Mouse (Mus musculus) right cerebral cortex, postnatal 14 days (tissue): ENCODE results near the gene Wnk4.
A peak's percentile ranks its signal among the peaks of the same experiment; 100 is the strongest.

Experiments
- DNase-seq: peaks from one replicate; pipeline ENCODE4 v3.0.0; 2022

Gene Wnk4

DNA sequence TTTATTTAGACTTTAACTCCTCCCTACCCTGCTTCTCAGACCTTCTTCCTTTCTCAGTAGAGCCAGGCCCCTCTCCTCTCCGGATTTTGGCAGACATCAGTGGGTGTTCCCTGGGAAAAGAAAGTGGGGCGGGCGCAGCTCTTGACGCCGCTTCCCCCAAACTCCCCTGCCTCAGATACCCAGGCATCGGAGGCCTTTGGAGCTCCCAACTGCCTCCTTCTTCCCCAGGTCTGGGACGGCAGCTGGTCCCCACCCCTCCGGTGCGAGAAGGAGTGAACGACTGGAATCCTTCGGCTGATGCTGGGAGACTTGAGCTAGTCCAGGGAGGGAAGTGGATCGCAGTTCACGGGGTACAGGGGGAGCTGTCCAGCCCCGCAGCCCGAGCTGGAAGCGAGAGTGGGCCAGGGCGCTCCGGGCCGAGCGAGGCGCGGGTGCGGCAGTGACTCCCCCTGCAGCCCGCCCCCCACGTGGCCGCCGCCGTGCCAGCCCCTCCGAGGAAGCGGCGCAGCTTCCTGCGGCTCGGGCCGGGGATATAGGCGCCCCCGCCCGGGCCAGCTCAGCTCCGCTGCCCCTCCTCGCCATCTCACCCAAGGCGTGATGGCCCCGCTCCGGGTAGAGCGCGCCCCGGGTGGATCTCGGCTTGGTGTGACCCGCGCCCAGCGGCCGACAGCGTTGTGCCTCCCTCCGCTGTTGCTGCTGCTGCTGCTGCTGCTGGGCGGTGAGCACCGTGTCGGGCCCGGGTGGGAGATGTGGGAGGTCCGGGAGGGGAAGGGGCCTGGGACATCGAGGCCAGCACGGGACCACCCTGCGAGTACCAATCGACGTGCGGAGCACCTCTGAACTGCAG lies 14.3 kb upstream of the Wnk4 start, which contains the start of gene Ramp2:
Ramp2 (plus strand) TSS at position 174 of the 847 bp plus-strand sequence.
- peak; percentile 26 for DNase-seq

DNA sequence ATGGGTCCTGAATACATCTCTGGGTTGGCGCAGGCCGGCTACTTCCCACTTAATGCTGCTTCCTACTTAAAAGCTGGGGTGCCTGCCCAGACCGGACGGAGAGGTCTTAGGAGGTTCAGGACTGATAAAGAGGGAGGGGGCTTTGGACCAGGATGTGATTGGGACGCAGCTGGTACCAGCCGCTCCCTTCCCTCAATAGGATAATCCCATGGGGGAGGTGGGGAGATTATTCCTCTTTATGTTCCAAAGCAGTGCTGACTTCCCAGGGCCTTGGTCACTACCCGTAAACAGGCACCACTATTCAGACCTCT lies 13.7 kb upstream of the Wnk4 start:
- DNase-seq, result no peak

DNA sequence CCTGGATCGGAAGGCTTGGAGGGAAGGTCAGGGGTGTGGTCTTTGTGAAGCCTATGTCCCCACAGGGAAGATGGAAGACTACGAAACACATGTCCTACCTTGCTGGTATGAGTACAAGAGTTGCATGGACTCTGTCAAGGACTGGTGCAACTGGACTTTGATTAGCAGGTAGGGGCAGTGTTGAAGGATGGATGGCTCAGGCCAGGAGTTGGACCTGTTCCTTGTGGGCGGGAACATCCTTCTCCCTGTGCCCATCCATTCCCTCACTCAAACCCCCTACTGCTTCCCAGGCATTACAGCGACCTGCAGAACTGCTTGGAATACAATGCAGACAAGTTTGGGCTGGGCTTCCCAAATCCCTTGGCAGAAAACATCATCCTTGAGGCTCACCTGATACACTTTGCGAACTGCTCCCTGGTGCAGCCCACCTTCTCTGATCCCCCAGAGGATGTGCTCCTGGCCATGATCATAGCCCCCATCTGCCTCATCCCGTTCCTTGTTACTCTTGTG lies 12.8 kb upstream of the Wnk4 start:
- DNase-seq, result no peak

DNA sequence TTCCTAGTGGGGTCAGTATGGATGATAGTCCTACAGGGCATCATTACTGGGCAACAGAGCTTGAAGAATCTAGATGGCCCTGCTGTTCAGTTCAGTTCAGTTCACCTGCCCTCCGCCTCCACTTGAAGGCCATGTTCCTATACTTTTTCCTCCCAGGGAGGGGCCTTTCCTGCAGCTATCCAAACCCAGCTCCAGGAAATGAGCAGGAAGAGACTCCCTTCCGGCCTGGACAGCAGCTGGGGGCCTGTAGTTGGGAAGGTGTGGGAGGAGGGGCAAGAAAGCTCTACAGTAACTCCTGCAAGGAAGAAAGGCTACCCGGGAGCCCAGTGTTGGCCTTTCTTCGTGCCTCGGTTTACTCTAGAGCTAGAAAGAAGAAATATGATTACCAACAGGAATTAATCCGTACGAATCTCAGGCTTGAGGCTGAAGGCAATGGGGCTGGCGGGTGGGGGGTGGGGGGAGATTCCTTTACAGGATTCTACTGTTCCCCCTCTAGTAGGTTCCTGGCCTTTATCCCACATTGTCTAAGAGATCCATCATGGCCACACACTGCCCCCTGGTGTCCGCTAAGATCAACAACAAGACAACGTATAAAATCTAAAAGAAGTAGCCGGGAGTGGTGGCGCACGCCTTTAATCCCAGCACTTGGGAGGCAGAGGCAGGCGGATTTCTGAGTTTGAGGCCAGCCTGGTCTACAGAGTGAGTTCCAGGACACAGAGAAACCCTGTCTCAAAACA lies 11.9 kb upstream of the Wnk4 start:
- DNase-seq, result peak; percentile 58

DNA sequence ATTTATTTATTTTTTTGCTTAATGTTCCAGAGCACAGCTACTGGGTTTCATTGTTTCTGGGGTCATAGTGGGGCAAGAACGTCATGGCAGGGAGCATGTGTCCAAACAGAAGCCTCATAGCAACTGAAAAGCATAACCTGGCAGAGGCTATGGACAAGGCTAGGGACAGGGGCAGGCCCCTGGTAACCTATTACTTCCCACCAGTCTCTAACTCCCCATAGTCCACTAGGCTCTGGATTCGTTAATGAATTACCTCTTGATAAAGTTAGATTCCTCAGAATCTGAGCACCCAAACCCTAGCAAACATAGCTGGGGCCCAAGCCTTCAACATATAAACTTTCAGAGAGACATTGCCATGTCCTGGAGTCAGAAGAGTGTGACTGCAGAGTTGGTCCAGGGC lies 9.3 kb upstream of the Wnk4 start:
- DNase-seq, result no peak

DNA sequence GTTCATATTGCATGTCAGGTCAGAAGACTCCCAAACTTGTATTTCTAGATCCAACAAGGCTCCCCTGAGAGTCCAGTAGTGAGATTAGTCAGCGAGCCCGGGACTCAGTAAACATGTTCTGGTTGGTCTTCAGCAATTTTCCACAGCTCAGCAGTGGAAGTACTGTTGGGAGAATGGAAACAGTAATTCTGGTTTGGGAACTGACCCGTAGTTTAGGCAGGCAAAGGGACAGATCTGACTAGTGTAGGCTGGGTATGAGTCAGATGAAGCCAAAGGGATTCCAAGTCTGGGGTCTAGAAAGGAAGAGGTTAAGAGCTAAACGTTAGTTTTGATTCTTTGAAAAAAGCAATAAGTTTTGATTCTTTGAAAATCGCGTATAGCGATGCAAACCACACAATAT lies 7.4 kb upstream of the Wnk4 start:
- no peak for DNase-seq

DNA sequence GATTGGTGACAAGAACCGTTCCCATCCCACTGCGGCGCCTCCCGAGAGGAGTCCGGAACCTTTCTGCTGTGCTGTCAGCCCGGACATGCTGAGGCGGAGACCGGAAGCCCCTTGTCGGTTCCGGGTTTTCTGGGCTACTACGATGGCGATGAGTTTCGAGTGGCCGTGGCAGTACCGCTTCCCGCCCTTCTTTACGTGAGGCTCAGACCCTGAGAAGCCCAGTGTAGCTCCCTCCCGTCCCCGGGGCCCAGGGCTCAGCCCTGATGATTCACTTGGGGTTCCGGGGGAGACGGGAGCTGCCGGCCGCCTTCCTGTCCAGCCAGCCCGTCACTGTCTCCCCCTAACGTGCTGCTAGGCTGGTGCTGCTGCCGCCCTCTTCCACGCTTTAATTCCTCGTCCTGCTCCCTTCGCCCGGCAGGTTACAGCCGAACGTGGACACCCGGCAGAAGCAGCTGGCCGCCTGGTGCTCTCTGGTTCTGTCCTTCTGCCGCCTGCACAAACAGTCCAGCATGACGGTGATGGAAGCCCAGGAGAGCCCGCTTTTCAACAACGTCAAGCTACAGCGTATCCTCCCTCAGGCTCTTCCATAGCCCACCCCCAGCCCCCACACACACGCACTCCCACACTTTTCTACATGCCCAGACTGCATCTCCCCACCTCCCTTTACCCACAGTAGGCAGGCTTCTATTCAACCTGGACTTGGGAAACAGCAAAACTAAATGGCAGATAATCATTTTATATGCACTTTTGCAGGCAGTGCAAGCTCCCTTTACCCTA lies 6.6 kb upstream of the Wnk4 start, which contains the start of gene Vps25:
Vps25 (plus strand) TSS at position 95 of the 777 bp plus-strand sequence.
- DNase-seq, result peak; percentile 86

DNA sequence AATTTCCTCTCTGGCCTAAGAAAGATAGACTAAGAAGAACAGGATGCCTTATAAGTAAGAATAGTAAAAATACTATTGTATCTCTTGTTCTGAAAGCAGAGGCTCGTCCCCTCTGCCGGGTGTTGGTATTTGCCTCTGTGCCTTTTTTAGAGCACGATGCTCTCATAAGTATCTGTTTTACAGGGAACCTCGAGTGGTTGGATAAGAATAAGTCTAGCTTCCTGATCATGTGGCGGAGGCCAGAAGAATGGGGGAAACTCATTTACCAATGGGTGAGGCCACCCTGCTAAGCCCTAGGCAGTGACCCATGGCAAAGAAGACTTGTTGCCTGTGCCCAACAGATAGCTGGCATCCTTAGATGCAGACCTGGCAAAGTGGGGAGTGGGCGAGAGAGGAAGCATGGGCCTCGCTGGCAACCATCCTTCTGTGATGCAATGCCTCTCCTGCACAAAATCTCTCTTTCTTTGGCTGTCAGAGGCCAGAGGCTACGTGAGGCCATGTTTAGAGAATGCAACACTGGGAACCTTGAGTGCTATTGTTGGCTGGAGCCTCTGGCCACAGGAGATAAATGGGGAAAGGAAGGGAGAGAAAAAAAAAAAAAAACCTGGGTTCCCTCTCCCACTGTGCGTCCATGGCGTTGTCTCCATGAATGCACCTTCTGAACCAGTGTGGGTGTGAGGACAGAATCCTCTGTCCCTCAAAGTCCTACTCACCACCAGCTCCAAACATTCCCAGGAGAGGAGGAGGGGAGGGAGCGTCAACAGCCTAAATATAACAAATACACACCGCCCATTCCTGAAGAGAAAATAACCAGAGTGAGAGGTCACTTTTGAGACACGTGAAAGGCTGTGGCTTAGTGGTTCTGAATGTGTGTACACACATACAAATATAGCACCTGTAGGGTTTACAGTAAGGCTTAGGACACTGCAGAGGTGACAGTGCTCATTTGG lies 4.3 kb upstream of the Wnk4 start:
- DNase-seq, result no peak

DNA sequence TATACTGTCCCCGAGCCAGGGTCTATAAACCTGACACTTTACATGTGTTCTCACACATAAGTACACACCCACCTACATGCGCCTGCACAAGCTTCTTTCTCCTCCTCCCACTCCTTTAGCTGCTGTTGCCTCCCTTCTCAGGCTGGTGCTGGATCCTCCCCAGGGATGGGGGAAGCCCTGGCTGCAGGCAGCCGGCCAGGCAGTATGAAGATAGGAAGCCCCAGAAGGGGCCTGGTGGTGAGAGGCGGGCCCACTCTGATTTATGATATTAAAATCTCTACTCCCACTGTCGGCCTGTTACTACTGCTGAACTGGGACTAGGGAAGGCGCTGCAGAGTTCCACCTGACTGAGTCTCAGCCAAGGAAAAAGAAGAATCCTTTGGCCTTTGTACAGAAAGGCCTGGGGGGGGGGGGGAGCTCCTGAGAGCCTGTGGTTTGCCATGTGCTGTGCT lies 1.1 kb upstream of the Wnk4 start:
- DNase-seq, result peak; percentile 67

DNA sequence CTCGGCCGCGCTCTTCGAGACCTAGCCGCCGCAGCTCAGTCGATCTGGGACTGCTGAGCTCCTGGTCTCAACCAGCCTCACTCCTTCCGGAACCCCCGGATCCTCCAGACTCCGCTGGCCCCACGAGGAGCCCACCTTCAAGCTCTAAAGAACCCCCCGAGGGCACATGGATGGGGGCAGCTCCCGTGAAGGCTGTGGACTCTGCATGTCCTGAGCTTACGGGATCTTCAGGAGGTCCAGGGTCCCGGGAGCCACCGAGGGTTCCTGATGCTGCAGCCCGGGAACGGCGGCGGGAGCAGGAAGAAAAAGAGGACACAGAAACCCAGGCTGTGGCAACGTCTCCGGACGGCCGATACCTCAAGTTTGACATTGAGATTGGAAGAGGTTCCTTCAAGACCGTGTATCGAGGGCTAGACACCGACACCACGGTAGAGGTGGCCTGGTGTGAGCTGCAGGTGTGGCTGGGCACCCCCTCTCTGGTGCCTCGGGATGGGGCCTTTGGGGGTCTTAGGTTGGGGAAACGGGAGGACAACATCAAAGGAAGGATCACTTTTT lies 536 bp downstream of the Wnk4 start:
- DNase-seq, result no peak

DNA sequence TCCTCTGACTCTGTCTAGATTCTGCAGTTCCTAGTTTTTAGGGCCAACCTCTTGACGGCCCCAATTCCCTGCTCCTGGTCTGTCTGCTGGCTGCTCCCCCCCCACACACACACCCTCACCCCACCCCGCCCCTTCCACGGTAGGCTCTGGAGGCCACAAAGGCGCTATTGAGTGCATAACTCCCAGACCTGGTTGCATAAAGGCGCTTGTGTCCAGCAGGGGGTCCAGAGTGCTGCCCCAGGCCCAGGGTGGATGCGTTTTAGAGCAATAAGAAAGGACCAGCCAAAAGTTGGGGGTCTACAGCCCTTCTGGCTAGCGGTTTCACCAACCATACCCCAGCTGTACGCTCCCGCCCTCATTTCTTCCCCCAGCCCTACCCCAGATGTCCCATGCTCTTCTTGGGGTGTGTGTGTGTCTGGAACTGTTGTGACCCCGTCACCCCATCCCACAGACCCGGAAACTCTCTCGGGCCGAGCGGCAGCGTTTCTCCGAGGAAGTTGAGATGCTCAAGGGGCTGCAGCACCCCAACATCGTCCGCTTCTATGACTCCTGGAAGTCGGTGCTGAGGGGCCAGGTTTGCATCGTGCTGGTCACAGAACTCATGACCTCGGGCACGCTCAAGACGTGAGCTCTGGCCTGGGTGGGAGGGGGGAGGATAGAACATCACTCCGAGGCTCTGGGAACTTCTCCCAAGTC lies 2.1 kb downstream of the Wnk4 start:
- DNase-seq, result no peak

DNA sequence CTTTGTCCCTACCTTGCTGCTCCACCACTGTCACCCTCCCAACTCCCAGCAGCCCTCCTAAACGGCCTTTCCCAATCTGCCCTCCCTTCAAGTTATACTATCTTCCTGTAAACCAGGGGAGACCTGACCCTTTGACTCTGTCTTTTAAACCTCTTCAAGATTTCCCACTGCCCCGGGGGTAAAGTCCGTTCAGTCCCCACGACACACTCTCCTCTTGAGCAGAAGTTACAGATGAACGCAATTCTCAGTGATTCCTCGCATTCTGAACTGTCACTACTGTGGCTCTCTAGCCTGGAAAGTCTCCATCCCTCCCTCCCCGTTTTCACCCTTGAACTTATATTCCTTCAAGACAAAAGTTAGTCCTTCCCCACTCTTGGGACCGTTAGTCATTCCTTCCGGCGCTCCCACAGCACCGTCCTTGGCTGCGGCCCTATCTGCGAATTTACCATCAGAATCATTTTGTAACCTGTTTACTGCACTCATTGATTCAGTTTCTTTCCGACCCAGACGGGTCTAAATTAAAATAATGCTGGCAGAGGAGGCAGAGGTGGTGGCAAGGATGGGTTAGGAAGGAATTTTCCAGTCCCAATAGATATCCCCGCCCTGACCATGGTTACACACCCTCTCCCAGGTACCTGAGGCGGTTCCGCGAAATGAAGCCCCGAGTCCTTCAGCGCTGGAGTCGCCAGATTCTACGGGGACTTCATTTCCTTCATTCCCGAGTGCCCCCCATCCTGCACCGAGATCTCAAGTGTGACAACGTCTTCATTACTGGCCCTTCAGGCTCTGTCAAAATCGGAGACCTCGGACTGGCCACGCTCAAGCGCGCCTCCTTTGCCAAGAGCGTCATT lies 3.0 kb downstream of the Wnk4 start:
- DNase-seq, result no peak

DNA sequence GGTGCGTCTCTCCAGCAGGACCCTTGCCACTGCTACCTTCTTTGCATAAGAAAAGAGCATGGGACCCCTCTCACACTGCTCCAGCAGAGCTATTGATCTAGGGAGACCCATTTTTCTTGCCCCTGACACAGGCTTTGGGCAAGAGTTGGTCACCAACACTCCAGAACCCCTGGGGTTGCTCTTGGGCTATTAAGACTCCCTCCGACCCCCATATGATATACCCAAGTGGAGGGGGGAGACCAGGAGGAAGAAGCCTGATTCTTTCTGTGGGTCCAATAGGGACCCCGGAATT lies 3.6 kb downstream of the Wnk4 start:
- DNase-seq, result no peak

DNA sequence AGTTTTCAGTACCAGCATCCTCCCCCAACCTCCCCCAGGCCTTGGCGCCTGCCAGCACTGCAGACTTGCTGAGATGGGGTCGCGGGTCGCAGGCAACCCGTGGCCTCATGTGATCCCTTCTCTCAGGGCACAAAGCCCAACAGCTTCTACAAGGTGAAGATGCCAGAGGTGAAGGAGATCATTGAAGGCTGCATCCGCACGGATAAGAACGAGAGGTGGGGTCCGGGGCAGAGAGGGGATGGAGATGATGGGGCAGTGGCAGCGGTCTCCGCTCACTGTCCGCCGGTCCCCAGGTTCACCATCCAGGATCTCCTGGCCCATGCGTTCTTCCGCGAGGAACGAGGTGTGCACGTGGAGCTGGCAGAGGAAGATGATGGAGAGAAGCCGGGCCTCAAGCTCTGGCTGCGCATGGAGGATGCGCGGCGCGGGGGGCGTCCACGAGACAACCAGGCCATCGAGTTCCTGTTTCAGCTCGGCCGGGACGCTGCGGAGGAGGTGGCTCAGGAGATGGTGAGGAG lies 4.6 kb downstream of the Wnk4 start:
- no peak for DNase-seq

DNA sequence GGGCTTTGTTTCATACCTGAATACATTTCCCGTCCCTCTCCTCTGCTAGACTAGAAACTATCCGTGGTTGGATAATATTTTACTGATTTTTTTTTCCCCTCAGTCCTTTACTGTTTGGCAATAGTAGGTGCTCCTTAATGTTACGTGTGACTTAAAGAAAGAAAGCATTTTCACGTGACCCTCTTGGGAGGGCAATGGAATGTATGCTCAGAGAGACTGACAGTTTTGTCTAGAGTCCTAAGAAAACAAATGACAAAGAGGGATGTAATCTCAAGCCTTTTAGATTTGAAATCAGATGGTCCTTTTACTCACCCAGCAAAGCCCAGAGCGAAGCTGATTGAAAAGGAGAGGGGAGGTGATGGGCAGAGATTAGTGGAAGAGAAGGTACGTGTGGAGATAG lies 5.5 kb downstream of the Wnk4 start:
- DNase-seq, result no peak

DNA sequence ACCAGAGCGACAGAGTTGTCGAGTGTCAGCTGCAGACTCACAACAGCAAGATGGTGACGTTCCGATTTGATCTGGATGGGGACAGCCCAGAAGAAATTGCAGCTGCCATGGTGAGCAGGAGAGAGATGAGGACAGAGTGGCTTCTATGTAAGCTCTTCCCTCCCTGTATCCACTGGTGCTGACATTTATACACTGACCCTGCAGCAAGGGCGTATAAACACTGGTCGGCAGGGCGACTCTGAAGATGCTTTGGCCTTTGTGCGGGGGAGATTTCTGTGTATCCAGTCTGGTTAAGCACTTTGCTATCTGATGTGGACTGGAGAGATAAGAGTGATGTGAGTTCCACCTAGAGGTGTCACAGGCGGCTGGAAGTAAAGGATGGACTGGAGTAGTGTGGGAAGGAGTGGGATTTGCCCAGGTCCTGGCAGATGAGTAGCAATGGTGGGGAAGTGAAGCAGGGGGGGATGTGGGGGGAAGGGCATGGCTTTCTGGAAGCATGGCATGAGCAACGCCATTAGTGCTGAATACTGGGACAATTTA lies 9.3 kb downstream of the Wnk4 start:
- no peak for DNase-seq

DNA sequence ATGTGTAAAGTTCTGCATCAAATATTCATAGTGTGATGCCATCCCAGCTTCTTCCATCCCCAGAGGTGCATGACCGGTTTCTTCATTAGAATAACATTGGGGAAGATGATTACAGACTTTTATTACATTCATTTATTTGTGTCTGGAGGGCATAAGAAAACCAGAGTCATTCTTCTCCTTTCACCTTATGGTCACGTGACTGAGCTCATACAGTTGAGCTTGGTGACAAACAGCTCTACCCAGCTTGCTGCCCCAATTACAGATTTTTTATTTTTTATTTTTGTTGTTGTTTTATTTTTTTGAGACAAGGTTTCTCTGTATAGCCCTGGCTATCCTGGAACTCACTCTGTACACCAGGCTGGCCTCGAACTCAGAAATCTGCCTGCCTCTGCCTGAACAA lies 12.1 kb downstream of the Wnk4 start:
- no peak for DNase-seq

DNA sequence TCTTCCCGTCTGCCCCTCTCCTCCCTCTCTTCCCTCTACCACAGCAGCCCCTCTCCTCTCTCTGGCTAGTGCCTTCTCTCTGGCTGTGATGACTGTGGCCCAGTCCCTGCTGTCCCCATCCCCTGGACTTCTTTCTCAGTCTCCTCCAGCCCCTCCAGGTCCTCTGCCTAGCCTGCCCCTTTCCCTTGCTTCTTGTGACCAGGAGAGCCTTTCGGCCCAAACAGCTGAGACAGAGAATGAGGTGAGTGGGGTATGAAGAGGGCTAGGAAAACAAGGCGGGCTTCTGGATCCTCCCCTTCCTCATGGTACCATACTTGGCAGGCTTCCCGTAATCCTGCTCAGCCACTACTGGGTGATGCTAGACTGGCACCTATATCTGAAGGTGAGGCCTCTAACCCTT lies 14.9 kb downstream of the Wnk4 start:
- no peak for DNase-seq

DNA sequence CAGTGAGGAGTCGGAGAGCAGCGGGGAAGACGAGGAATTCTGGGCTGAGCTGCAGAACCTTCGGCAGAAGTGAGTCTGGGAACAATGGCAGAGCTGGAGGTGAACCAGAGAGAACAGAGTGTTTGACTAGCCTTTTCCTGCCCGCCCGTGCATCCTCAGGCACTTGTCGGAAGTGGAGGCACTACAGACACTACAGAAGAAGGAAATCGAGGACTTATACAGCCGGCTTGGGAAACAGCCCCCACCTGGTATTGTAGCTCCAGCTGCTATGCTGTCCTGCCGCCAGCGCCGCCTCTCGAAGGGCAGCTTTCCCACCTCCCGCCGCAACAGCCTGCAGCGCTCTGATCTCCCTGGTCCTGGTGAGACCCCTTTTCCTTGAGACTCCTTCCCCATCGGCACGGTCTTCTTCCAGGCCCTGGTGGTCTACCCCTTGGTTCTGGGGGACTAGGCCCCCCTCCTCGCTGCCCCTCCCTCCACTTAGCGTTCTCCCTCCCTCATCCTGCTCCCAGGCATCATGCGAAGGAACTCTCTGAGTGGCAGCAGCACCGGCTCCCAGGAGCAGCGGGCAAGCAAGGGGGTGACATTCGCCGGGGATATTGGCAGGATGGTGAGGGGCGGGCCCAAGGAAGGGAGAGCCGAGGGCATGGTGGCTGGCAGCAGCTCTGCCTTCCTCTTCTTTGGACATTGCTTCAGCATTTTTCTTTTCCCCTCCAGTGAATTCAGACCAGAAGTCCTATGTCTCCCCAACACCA lies 16.1 kb downstream of the Wnk4 start:
- no peak for DNase-seq
